Mouse (Mus musculus) midbrain, embryonic 13.5 days (tissue): ENCODE results near the gene Matk. TPM values are rescaled to one million over a fixed set of nuclear protein-coding genes. Genes with fewer than 3 reads are reported as not detected.
A peak's percentile ranks its signal among the peaks of the same experiment; 100 is the strongest.

Experiments used
- ATAC-seq: fragments of 200-750 bp; cut with Nextera tagmentation; 2 replicates; pipeline ENCODE4 v1.8.0; 2017; ENCODE audit warnings: mild to moderate bottlenecking, moderate TSS enrichment, moderate library complexity
- H3K27ac ChIP-seq: fragments of 300-500 bp; sonication (generic); 2 replicates; pipeline ENCODE4 v1.5.1; 2015; ENCODE audit warnings: inconsistent platforms, mild to moderate bottlenecking, moderate library complexity
- H3K27me3 ChIP-seq: fragments of 300-500 bp; sonication (generic); 2 replicates; pipeline ENCODE4 v1.6.1; 2015; ENCODE audit warnings: mild to moderate bottlenecking, inconsistent platforms
- H3K36me3 ChIP-seq: fragments of 300-500 bp; sonication (generic); 2 replicates; pipeline ENCODE4 v1.6.1; 2015; ENCODE audit warnings: mild to moderate bottlenecking, inconsistent platforms
- H3K4me1 ChIP-seq: fragments of 300-500 bp; sonication (generic); replicated peaks from 2 replicates; pipeline ENCODE4 v1.6.1; 2015; ENCODE audit warnings: inconsistent platforms
- H3K4me2 ChIP-seq: fragments of 300-500 bp; sonication (generic); replicated peaks from 2 replicates; pipeline ENCODE4 v1.6.1; 2015; ENCODE audit warnings: moderate library complexity, mild to moderate bottlenecking, inconsistent platforms
- H3K4me3 ChIP-seq: fragments of 300-500 bp; sonication (generic); replicated peaks from 2 replicates; pipeline ENCODE4 v1.5.1; 2015; ENCODE audit warnings: mild to moderate bottlenecking, inconsistent platforms
- H3K9ac ChIP-seq: fragments of 300-500 bp; sonication (generic); replicated peaks from 2 replicates; pipeline ENCODE4 v1.6.1; 2015; ENCODE audit warnings: mild to moderate bottlenecking, inconsistent platforms
- H3K9me3 ChIP-seq: fragments of 300-500 bp; sonication (generic); 2 replicates; pipeline ENCODE4 v1.6.1; 2016; ENCODE audit warnings: mild to moderate bottlenecking, inconsistent platforms
- WGBS: fragments of 180-500 bp; shearing (Covaris S2); methylation state at CpG from one replicate; pipeline ENCODE4 v1.1.7; 2015; 5-methylcytosine and 5-hydroxymethylcytosine counted together
- polyA plus RNA-seq: library from polyadenylated mRNA; unstranded; fragments of >200 nt; fragmentation: Nextera tagmentation; extraction: Ambion mirVana; gene quantifications from 2 replicates; pipeline ENCODE4 v1.2.1, GENCODE M21; 2015

The Matk gene
- polyA plus RNA-seq, 1 experiment from 2014 or later = 8.8 TPM

DNA sequence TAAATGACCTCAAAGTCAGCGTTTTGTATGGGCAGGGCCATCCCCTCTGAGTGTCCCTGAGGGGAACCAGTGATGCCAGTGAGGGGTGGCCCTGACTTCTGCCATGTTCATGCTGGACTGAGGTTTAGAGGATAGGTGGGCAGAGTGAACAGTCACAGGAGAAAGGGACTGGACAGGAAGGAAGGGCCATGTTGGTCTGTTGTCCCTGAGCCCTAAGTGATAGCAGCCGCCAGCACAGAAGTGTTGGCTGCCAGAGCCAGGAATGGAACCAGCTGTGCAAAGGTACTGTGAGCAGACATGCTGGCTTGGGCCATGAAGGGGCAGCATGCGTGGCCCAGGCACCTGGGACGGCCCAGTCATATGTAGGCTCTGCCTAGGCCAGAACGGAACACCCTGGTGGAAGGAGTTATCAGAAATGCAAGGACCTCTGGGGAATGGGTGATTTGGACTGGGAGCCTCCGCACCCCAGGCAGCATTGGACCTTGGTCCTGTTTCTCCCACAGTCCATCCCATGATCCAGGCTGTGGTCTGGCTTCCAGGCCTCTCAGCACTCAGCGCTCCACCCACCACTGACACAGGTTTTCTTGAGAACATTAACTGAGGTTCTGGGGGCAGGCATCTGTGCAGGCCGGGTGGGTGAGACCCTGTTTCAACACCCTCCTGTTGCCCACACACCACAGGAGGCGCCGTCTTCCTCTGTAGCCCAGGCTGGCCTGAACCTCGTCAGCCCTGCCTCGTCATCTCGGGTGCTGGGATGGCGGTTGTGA lies 47.0 kb downstream of the Matk start:
- Histone ChIP-seq H3K9ac (0 out of 2 replicates have a peak overlapping the region, but pooled peaks have one; percentile 30), H3K9me3 (no peaks in the 10 kb centered on the region), H3K36me3 (peaks cover 5% of the 10 kb centered on the region), H3K27me3 (no peaks in the 10 kb centered on the region), H3K4me1 (peaks cover 58% of the 10 kb centered on the region), H3K4me2 (no peak overlapping the region), H3K27ac (no peak overlapping the region), H3K4me3 (no peak overlapping the region)
- 94% methylated on average over 14 of the region's 14 CpGs for WGBS
- no peak for ATAC-seq

DNA sequence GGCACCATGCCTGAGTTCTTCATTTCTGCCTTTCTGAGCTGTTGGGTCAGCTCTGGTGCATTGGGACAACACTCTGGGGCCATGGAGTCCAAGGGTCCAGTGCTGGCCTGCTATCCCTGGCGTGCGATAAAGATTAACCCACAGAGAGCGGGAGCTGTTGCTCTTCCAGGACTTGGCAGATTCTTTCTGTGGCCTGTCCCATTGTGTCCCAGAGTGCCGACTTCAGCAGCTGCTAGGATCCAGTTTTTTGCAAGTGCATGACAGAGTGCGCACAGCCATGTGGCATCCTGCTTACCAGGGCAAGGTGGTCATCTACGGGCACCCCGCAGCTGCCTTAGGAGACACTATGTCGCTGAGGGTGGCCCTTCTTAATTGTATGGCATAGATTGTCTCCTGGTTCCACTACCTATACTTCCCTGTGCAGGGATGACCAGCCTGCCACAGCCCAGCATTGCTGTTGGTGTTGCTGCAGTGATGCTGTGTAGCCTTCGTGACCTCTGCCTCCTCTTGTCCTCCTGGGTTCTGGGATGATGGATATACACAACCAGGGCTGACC lies 47.7 kb downstream of the Matk start:
- Histone ChIP-seq H3K36me3 (peaks cover 5% of the 10 kb centered on the region), H3K27me3 (no peaks in the 10 kb centered on the region), H3K4me2 (no peak overlapping the region), H3K27ac (no peak overlapping the region), H3K4me3 (no peak overlapping the region), H3K4me1 (peaks cover 51% of the 10 kb centered on the region), H3K9ac (0 out of 2 replicates have a peak overlapping the region, but pooled peaks have one; percentile 19), H3K9me3 (no peaks in the 10 kb centered on the region)
- 87% methylated on average over 9 of the region's 9 CpGs for WGBS
- no peak for ATAC-seq

DNA sequence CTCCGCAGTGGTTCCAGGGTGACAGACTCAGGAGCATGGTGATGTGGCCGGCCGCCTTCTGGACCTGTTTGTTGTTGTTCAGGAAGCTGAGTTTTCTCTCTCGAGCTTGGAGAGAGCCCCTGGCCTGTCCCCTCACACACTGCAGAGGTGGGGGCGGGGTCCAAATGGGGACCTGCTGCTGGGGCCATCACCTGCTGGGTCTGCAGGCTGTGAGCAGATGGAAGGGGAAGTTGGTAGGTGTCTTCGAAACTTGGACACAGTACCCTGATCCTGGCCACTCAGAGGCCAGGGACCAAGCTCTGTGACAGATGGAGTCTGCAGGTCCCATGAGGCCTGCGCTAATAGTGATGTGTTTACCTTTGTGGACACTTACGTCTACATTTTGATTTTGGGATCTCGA lies 48.6 kb downstream of the Matk start:
- Histone ChIP-seq H3K36me3 (peaks cover 12% of the 10 kb centered on the region), H3K4me2 (no peak overlapping the region), H3K4me1 (peaks cover 42% of the 10 kb centered on the region), H3K27ac (no peak overlapping the region), H3K4me3 (no peak overlapping the region), H3K9ac (no peak overlapping the region), H3K27me3 (no peaks in the 10 kb centered on the region), H3K9me3 (no peaks in the 10 kb centered on the region)
- no peak for ATAC-seq
- 87% methylated on average over 9 of the region's 9 CpGs for WGBS

DNA sequence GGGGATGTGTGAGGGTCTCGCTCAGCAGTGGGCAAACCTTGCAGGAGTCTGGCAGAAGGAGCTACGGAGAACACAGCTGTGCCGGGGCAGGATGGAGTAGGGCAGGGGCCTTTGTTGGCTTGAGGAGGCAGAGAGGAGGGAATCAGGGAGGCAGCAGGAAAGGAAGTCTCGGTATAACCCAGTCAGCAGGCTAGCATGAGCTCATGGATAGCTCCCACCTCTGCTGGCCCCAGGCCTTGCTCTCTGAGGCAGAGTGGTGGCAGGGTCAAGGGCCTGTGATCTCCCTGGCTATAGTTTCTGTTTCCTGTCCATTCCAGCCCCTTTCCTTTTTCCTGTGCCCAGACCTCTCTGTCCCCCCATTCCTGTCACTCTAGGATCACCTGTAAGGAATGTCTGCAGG lies 49.6 kb downstream of the Matk start:
- no peaks in the 10 kb centered on the region for H3K9me3 ChIP-seq
- peaks cover 39% of the 10 kb centered on the region for H3K4me1 ChIP-seq
- no peak overlapping the region for H3K4me2 ChIP-seq
- no peak overlapping the region for H3K9ac ChIP-seq
- WGBS = 66% methylated on average over 4 of the region's 4 CpGs
- H3K36me3 ChIP-seq = peaks cover 18% of the 10 kb centered on the region
- H3K4me3 ChIP-seq = no peak overlapping the region
- H3K27me3 ChIP-seq = no peaks in the 10 kb centered on the region
- no peak for ATAC-seq
- 0 out of 2 replicates have a peak overlapping the region, but pooled peaks have one; percentile 19 for H3K27ac ChIP-seq

DNA sequence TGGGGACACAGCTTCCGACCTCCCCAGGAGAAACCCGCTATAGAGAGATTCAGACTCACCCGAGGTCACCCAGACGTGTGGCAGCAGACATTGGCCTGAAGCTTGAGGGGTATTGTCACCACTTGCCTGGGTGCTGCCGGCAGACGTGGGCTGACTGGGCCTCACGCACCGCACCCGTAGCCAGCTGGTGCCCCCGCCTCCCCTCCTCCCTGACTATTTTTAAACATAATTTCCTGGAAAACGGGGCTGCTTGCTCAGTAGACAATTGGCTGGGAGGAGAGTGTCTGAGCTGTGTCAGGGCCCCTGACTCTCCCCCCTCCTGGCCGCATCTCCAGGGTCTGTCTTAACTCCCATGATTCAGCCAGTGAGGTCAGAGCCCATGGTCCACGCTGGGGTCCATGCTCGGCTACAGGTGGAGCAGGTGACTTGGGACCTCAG lies 50.1 kb downstream of the Matk start:
- Histone ChIP-seq H3K4me1 (peaks cover 39% of the 10 kb centered on the region), H3K9ac (no peak overlapping the region), H3K27ac (0 out of 2 replicates have a peak overlapping the region, but pooled peaks have one; percentile 19), H3K4me2 (no peak overlapping the region), H3K27me3 (no peaks in the 10 kb centered on the region), H3K36me3 (peaks cover 23% of the 10 kb centered on the region), H3K4me3 (no peak overlapping the region), H3K9me3 (no peaks in the 10 kb centered on the region)
- WGBS = 77% methylated on average over 14 of the region's 14 CpGs
- ATAC-seq = no peak

DNA sequence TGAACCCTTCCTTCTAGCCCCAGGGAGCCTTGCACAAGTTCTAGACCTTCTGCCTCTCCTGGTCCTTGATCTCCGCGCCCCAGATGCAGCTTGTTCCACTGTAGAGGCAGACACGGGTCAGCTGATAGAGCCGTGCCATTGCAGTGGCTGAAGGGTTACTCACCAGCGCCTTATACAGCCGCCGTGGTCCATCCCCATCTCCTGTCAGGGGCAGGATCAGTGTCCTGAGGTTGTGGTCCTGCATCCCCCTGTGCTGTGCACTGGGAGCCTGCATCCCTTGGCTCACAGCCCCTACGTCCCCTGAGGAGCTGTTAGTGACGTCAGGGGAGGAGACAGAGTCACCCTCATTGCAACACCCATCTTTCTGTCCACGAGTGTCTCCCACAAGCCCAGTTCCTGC lies 50.5 kb downstream of the Matk start:
- no peaks in the 10 kb centered on the region for H3K9me3 ChIP-seq
- H3K27me3 ChIP-seq = no peaks in the 10 kb centered on the region
- H3K9ac ChIP-seq = no peak overlapping the region
- H3K4me2 ChIP-seq = no peak overlapping the region
- WGBS = 82% methylated on average over 10 of the region's 10 CpGs
- ATAC-seq = no peak
- no peak overlapping the region for H3K4me3 ChIP-seq
- H3K27ac ChIP-seq = no peak overlapping the region
- H3K36me3 ChIP-seq = peaks cover 28% of the 10 kb centered on the region
- peaks cover 39% of the 10 kb centered on the region for H3K4me1 ChIP-seq

DNA sequence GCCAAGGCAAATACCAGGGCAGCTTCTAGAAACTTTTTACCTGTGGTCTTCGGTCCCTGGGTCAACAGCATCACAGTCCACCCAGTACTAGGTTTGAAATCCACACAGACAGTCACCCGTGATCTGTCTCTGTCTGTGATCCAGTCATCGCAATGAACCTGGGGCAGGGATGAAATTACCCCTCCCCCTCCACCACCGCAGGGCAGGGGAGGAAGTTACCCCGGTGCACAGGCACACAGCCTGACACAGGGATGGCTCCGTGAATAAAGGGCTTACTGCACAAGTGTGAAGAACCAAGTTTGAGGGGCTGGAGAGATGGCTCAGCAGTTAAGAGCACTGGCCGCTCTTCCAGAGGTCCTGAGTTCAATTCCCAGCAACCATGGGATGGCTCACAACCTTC lies 51.0 kb downstream of the Matk start:
- H3K27ac ChIP-seq = no peak overlapping the region
- H3K27me3 ChIP-seq = no peaks in the 10 kb centered on the region
- WGBS = 82% methylated on average over 7 of the region's 7 CpGs
- H3K4me1 ChIP-seq = peaks cover 39% of the 10 kb centered on the region
- peaks cover 33% of the 10 kb centered on the region for H3K36me3 ChIP-seq
- ATAC-seq = no peak
- H3K9me3 ChIP-seq = no peaks in the 10 kb centered on the region
- no peak overlapping the region for H3K4me2 ChIP-seq
- H3K9ac ChIP-seq = 0 out of 2 replicates have a peak overlapping the region, but pooled peaks have one; percentile 19
- H3K4me3 ChIP-seq = no peak overlapping the region

DNA sequence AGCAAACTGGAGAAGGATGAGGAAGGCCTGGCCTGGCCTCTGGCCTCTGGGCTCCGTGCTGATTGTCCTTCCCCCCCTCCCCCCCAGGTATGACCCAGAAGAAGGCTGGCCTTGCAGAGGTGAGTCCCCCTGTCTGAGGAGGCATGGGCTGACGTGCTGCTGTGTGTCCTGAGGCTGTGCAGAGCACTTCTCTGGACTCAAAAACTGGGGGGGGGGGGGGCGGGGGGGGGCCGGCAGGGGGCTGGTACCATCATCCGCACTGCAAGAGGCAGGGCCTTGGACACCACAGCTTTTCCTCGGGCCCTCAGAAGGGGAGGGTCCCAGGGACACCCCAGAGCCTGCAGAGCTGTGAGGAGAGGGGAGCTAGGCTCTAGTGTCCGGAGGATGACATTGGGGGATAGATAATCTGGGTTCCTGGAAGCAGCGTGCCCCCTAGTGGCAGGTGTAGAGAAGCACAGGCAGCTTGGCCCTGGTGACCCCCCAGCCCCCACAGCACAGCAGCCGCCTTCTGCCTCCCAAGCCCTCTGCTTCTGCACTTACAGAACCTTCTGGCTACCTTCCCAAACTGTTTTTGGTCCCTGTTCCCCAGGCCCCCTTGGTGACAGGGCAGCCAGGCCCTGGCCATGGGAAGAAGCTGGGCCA lies 52.0 kb downstream of the Matk start:
- H3K36me3 ChIP-seq = peaks cover 42% of the 10 kb centered on the region
- no peaks in the 10 kb centered on the region for H3K9me3 ChIP-seq
- H3K4me3 ChIP-seq = no peak overlapping the region
- H3K4me2 ChIP-seq = no peak overlapping the region
- H3K4me1 ChIP-seq = peaks cover 39% of the 10 kb centered on the region
- no peaks in the 10 kb centered on the region for H3K27me3 ChIP-seq
- no peak overlapping the region for H3K27ac ChIP-seq
- ATAC-seq = no peak
- H3K9ac ChIP-seq = no peak overlapping the region
- WGBS = 31% methylated on average over 6 of the region's 9 CpGs

DNA sequence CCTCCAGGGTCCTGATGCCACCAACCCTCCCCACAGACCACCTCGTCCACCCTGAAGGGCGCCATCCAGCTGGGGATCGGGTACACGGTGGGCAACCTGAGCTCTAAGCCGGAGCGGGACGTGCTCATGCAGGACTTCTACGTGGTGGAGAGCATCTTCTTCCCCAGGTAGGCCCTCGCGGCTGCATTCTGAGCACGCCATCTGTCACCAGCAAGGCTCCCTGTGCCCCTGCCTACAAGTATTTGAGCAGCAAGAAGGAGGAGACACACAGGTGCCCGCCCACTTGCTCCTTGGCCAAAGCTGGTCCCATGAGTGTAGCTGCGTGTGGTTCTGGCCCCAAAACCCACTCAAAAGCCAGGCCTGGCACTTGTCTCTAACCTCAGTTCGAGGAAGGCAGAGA lies 52.9 kb downstream of the Matk start:
- Histone ChIP-seq H3K27me3 (no peaks in the 10 kb centered on the region), H3K4me1 (peaks cover 33% of the 10 kb centered on the region), H3K9ac (no peak overlapping the region), H3K4me2 (no peak overlapping the region), H3K9me3 (no peaks in the 10 kb centered on the region), H3K4me3 (no peak overlapping the region), H3K36me3 (peaks cover 52% of the 10 kb centered on the region), H3K27ac (no peak overlapping the region)
- WGBS = 95% methylated on average over 14 of the region's 14 CpGs
- no peak for ATAC-seq

DNA sequence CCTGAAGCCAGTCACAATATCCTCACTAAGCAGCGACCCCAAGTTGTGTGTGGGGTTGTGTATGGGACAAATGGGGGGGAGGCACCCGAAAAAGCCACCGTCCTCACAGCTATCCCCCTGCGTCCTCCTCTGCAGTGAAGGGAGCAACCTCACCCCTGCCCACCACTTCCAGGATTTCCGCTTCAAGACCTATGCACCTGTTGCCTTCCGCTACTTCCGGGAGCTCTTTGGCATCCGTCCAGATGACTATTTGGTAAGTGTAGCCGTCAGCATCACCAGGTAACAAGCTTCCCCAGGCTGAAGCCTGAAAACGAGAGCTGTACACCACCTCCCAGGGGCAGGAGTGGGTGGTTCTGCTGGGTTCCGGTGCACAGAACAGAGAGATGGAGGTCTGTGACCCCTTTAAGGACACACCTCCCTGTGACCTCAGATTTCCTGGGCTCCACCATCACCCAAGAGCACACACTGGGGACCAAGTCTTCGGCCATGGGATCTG lies 53.5 kb downstream of the Matk start:
- Histone ChIP-seq H3K4me1 (peaks cover 30% of the 10 kb centered on the region), H3K4me2 (no peak overlapping the region), H3K36me3 (peaks cover 57% of the 10 kb centered on the region), H3K9ac (no peak overlapping the region), H3K9me3 (no peaks in the 10 kb centered on the region), H3K27me3 (no peaks in the 10 kb centered on the region), H3K27ac (no peak overlapping the region), H3K4me3 (no peak overlapping the region)
- ATAC-seq = no peak
- 97% methylated on average over 12 of the region's 12 CpGs for WGBS

DNA sequence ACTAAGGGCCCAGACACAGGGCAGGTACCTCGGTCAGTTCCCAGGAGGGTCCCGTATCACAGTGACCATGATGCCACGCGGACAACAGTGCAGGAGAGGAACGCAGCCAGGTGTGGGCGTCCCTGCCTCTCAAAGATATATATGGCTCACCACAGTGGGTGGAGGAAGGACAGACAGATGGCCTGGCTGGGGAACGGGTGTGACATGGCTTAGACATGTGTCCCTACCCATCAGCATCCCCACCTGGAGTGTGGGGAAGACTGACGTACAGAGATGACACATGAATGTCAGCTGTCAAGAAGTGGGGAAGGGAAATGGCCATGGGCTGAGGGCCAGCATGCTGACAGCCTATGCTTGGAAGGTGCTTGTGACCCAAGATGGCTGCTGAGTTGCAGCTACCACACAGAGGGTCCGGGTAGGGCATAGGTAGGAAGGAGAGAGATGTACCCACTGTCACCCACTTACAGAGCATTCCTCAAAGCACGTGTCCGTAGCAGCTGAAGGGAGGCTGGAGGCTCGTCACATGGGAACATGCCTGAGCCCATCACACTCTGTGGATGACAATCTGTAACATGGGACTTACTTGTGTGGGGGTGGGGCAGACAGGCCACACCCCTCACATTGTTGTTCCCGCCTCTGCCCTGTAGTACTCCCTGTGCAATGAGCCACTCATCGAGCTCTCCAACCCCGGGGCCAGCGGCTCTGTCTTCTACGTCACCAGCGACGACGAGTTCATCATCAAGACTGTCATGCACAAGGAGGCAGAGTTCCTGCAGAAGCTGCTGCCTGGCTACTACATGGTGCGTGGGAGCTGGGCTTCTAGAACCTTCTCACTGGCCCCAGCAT lies 54.3 kb downstream of the Matk start:
- WGBS = 93% methylated on average over 21 of the region's 21 CpGs
- H3K4me1 ChIP-seq = peaks cover 23% of the 10 kb centered on the region
- no peak overlapping the region for H3K4me3 ChIP-seq
- no peak overlapping the region for H3K9ac ChIP-seq
- no peak overlapping the region for H3K27ac ChIP-seq
- peaks cover 66% of the 10 kb centered on the region for H3K36me3 ChIP-seq
- no peak for ATAC-seq
- H3K9me3 ChIP-seq = no peaks in the 10 kb centered on the region
- H3K4me2 ChIP-seq = no peak overlapping the region
- H3K27me3 ChIP-seq = no peaks in the 10 kb centered on the region
